Mouse (Mus musculus) kidney, adult 2 months (tissue): Measurements from ENCODE around the gene Sort1.

Experiments
- CTCF ChIP-seq: fragments of 200-500 bp; conservative IDR thresholded peaks from 2 replicates; pipeline ENCODE4 v1.5.1; 2011; ENCODE audit warnings: low read depth, mild to moderate bottlenecking, control low read depth, low read length, moderate library complexity, mixed read lengths; ENCODE audit not compliant: insufficient read depth, insufficient read length
- POLR2A ChIP-seq: fragments of 200-500 bp; IDR thresholded peaks from one replicate; pipeline ENCODE4 v1.6.1; 2011; ENCODE audit warnings: low read depth, low read length, control low read depth

DNA sequence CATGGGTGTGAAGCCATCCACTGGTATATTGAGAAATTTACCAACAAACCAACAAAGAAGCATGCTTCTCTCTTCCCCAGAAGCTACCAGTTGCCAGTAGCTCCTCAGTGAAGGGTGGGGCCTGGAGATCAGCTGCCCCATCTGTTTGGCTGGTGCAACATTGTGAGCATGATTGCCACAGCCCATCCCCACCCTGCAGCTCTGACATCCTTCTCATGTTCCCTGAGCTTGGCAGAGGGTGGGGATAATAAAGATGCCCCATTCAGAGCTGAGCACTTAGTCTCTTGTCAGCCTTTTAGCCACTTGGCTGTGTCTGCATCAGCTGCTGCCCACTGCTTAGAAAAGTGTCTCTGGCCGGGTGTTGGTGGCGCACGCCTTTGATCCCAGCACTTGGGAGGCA, 39.1 kb downstream of the Sort1 start:
- TF ChIP-seq POLR2A (no peak), CTCF (no peak)
